Mouse (Mus musculus) heart, postnatal 25 days (tissue): Measurements from ENCODE around the gene Rfxank. TPM values are rescaled to one million over a fixed set of nuclear protein-coding genes. Genes with fewer than 3 reads are reported as not detected.

Source experiments
- DNase-seq: peaks from one replicate; pipeline ENCODE4 v3.0.0; 2022; ENCODE audit warnings: low spot score
- intact Hi-C: fragments of 180-260 bp; cut with DNase I; formaldehyde crosslinking; loops from one replicate; pipeline ENCODE4 v1.15.1; 2025
- total RNA-seq, 2 experiments: library from RNA; stranded (reverse); gene quantifications; 2 replicates each; pipeline ENCODE4 v1.2.3; 2021

Gene Rfxank
- total RNA-seq, 2 experiments from 2014 or later: 20.9 to 21.5 TPM

DNA sequence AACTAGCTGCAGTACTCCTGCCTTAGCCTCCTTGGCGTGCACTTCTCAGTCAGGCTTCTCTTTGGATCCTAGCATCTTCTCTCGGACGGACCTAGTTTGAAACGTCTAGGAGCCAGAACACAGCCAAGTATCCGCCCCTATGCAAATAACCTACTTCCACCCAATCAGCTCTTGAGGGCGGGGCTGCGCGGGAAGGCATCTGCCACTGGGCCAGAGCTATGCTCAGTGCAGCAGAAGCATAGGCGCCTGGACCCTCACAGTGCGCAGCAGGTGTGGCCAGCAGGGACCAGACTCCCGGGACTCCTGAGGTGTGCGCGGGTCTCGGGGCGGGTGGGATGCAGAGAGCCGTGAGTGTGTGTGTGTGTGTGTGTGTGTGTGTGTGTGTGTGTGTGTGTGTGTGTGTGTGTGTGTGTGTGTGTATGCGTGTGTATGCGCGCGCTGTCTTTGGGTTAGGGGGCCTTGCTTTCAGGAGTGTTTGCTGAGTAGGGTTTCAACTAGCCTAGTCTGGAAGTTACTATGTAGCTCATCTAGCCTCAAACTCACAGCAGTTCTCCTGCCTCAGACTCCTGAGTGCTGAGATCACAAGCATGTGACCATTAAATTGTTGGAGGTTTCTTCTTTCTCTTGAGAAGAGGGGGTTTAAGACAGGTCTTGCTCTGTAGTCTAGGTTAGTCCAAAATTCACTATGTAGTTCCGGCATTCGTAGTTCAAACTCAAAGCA is 13.7 kb upstream of the Rfxank start:
- intact Hi-C loops: no loop called here
- DNase-seq: peak; percentile 32

DNA sequence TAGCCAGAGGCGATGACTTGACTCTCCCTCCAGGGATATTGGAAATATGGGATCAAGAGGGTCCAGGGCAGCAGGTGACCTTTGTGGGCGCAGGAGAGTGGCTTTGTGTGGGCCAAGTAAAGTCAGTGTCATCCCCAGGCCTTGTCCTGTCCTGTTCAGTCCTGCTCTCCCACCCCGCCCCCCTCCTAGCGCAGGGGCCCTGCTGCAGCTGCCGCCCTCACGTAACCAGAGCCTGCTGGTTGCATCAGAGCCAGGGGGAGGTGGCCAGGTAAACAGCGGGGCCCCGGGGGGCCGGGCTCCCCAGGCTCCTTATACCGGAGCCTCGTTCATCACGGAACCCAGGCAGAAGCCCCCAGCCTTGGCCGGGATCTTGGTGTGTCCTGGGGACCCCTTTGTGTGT is 11.2 kb upstream of the Rfxank start:
- no peak for DNase-seq
- intact Hi-C loops: no loop called here

DNA sequence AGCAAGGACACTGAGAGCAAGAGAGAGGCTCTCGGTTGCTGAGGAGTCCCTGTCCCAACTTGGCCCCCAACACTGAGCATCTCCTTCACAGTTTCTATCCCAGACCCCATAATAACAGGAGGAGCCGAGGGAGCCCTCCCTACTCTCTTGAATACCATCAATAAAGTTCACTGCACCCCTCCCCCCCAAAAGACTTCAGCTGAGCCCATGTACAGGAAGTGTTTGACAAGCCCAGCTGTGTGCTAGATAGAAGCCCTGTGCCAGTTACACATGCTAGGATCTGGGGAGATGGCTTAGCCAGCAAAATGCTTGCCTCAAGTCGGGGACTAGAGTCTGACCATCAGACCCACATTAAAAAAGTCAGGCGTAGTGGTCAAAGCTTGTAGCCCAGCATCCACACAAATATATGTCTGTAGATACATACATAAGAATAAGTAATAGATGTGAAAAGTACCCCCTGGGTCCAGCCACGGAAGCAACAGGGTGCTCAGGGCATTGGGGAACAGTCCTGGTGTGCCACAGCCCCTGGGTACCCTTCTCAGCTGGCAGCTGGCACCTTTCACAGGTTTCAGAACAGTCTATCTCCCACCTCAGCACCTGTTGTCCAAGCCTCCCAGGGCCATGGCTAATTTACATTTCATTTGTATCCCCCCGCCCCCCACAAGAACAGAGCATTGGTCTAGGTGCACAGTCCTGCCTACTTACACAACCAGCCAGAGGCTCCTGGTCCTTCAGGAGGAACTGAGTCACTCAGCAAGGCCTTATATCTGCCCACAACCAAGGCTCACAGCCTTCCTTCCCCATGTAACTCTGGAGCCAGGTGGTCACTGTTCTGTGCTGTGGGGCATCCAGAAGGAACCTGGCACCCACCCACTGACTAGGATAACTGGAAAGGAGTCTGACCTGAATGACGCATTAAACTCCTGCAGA is 9.0 kb upstream of the Rfxank start:
- intact Hi-C loops: no loop called here
- no peak for DNase-seq

DNA sequence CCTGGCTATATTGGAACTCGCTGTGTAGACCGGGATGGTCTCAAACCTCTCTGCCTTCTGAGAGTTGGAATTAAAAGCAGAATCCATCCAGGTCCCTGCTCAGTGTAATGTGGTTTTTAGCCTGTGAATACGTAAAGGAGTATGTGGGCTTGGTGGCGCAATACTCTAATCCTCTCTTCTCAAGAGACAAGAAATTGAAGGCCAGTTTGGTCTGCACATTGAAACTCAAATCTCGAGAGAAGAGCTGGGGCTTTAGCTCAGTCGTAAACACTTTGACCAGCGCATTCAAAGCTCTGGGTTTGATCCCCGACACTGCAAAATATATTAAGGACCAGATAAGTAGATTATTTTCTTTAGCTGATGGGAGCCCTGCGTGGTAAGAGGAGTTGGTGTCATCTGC is 1.0 kb upstream of the Rfxank start:
- DNase-seq: no peak

DNA sequence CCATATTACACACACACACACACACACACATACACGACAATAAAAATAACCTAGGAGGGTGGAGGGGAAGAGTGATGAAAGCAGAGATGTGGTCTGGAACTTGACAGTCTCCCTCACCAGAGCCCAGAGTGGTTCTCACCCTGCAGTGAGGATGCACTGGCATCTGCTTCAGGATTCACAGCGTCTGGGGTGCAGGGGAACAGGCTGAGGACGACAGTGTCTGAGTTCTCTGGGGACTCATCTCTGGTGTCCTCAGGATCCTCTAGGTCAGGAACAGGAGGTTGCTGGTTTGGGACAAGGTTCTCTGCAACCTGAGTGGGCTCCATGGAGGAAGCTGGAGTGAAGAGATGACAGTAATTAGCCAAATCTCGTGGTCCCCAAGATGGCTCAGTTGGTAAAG is 1.1 kb downstream of the Rfxank start:
- no peak for DNase-seq
- intact Hi-C loops: no loop called here

More for the DNA sequence above, 1.0 kb upstream of the Rfxank start:
- intact Hi-C loops: no loop called here

DNA sequence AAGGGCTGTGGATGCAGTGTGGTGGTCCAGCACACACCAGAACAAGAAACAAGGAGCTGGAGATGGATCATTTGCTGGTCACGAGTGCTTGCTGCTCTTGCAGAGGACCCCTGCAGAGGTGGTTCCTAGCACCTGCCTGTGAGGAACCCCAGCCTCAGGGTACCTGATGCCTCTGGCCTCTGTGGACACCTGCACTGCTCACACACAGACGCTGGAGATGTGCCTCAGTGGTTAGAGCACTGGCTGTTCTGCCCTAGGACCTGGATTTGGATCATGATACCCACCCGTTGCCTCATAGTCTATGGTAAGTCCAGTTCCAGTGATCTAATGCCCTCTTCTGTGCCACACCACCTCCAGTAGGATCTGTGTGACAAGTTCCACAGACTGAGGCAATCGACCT is 2.4 kb downstream of the Rfxank start:
- DNase-seq: no peak
- intact Hi-C loops: no loop called here

DNA sequence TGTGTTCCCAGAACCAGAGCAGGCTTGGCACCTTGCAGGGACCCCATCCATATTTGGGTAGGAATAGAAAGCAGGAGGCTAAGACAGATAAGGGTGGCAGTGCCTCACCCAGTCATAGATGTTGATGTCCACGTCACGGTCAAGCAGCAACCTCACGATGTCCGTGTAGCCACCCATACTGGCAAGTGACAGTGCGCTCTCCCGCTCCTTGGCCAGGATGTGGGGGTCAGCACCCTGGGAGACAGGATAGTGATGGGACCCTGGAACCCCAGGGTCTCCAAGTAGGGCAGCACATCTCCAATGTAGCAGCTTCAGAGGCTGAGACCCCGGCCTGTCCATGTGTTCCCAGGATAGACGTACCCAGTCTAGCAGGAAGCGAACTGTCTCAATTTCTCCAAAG is 4.0 kb downstream of the Rfxank start:
- intact Hi-C loops: loop anchor here (5.0 kb wide), 2 partner anchors 93 to 233 kb away; partner anchors contain the start of genes Mau2, Ndufa13, Sugp1 and Tssk6
- DNase-seq: no peak

DNA sequence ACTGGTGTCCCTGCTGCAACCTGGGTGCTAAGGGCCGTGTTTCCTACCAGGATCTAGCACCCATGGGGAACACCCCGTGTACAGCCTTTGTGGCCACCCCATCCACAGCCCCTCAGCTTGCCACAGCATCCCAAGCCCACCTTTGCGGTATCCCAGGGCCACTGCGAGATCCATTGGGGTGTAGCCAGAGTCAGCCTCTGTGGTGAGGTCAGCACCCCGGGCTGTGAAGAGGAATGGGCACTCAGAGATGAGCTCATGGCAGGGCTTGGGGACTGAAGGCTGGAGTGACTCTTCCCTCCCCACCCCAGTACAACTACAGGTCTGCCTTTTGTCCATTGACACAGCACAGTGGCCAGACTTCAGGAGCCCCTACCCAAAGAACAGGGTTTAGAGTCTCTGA is 4.9 kb downstream of the Rfxank start:
- DNase-seq: no peak
- intact Hi-C loops: loop anchor here (5.0 kb wide), 2 partner anchors 92 to 232 kb away; partner anchors contain the start of genes Mau2, Ndufa13, Sugp1 and Tssk6

DNA sequence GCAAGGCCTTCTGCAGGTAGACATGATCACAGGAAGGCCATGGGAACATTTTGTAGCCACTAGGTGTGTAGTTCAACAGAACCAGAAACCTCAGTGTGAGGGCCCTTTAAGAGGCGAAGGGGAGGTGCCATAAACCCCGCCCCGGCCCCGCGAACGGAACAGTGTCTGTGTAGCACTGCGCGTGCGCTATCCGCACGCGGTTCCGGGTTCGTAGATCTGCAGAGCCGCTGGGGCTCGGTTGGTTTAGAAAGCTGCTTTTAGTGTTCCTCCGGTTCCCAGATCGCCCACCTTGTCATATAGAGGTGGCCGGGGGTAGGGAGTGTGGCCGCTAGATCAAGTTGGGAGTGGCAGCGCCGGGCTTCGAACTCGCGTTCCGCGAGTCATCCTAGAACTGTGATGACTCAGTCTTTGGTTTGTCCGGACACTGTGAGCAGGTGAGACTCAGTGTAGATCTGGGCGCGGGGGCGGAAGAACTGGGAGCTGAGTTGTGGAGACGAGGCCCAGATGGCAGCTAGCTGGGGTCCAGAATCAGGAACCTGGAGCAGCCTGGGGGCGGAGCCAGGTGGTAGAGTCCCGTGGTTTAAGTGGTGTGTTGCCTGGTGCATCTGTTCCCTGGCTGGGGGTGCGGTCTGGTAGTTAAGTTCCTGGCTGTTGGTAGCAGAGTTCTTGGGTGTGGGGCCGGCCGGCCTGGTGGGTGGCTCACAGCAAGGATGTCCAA is 7.6 kb downstream of the Rfxank start, which contains the start of gene Nr2c2ap:
Gene Nr2c2ap, plus strand, starts transcription at position 168 of the 718 bp plus-strand sequence.
- intact Hi-C loops: loop anchor here (5.0 kb wide), 2 partner anchors 89 to 229 kb away; partner anchors contain the start of genes Mau2, Ndufa13, Sugp1 and Tssk6
- DNase-seq: peak; percentile 57

DNA sequence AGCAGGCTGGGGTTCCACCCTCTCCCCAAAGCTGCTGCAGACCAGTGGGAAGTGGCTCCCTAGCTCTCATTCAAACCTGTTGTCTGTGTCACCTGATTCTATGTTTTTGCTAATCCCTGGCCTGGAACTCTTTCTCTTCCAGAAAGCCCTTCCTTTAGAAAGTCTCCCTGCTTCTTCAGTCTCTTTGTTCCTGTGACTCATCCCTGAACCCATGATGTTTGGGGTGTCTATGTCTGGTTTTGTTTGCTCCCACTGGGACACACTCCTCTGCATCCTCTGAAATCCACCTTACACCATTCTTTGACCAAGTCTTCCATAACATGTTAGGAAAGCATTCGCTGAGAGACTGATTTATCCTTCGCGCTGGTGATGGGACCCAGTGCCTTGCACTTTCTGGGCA is 8.9 kb downstream of the Rfxank start:
- intact Hi-C loops: loop anchor here (5.0 kb wide), 2 partner anchors 88 to 228 kb away; partner anchors contain the start of genes Mau2, Ndufa13, Sugp1 and Tssk6
- no peak for DNase-seq

DNA sequence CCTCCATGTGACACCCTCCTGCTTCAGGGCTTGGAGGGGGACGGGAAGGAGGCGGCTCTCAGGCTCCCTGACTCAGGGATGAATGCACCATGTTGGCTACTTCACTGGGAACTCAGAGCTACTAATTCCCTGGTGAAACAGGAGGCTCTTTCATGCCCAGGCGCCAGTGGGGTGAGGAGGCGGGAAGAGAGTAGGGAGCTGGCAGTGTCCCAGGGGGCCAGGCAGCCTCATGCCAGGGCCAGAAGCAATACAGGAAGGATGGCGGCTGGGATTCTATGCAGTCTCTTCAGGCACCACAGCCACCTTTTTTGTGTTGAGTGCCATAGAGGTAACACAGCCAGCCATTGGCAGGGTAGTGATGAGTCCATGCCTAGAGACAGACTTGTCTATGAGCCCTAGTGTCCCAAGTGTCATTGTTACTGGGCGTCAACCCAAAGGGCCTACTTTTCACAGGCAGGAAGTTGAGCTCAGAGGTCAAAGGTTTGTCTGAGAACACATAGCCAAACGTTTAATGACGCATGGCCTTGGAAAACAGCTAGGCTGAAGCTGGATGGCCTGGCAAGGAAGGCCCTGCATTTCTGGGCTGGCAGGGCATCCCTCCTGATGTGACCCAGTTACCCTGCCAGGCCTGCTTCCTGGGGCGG is 9.5 kb downstream of the Rfxank start:
- intact Hi-C loops: no loop called here
- peak; percentile 21 for DNase-seq

DNA sequence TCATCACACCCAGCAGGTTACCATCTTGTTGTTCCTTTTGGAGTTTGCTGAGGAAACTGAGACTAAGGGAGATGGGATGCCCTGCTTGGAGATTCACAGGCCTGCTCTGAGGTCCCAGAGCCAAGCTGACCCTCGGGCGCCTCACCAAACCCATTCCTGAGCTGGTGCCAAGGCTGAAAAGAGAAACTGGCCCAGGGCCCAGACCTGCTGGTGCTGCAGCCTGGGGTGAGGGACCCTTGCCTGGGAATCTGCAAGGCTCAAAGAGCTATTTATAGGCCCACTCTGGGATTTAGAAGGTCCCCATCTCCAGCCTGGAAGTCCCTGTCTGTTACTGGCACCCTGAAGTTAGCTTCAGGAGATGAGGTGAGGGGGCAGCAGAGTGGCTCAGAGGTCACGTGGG is 10.5 kb downstream of the Rfxank start:
- intact Hi-C loops: no loop called here
- DNase-seq: peak; percentile 42

DNA sequence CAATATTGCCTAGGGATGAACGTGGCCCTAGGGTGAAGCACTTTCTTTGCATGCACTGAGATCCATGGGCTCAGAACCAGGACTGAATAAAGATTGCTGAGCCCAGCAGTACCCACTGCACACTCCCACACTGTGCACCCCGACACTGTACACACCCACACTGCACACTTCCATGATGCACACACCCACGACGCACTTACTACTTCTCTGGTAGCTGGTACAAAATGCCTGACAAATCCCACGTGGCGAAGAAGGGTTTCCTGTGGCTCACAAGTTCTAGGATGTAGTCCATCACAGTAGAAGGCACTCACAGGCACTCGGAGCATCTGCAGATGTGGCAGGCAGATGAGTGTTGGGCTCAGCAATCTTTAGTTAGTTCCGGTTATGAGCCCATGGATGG is 14.0 kb downstream of the Rfxank start:
- intact Hi-C loops: loop anchor here (5.0 kb wide), 2 partner anchors 42 to 208 kb away; no protein-coding TSS in a partner anchor
- DNase-seq: no peak

DNA sequence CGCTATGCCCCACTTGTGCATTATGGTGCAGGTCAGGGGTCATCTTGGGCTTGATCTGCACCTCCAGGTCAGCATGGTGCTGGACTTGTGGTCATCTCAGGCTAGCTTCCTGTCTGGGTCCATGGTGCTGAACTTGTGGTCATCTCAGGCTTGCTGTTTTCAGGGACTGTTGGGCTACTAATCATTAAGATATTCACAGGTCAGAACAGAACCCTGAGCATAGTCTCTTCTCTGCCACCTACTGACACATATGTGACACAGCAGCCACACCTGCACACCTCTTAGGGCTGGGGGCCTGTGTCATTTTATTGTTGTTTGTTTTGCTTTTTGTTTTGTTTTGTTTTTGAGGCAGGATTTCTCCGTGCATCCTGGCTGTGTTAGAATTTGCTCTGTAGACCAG is 16.1 kb downstream of the Rfxank start:
- intact Hi-C loops: loop anchor here (5.0 kb wide), 2 partner anchors 44 to 206 kb away; no protein-coding TSS in a partner anchor
- DNase-seq: no peak

DNA sequence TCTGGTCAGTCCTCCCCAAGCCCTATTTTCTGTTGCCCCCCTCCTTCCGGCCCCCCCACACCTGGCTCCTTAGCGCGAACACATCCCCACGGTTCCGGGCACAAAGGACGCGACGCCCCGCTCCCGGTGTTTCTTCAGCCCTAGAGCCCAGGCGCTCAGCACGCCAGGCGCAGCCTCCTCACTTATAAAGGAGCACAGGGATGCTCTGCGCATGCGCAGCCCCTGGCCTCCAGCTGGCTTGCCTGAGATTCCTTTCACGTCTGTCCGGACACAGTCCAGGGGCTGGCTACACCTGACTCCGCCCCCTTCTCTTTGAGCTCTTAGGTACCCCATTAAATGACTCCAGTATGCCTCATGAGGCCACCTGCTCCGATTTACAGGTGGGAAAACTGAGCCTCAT is 18.3 kb downstream of the Rfxank start, which contains the start of gene Ncan:
Gene Ncan, minus strand, starts transcription at position 207 of the 400 bp plus-strand sequence.
- DNase-seq: no peak
- intact Hi-C loops: loop anchor here (5.0 kb wide), 2 partner anchors 47 to 203 kb away; no protein-coding TSS in a partner anchor

DNA sequence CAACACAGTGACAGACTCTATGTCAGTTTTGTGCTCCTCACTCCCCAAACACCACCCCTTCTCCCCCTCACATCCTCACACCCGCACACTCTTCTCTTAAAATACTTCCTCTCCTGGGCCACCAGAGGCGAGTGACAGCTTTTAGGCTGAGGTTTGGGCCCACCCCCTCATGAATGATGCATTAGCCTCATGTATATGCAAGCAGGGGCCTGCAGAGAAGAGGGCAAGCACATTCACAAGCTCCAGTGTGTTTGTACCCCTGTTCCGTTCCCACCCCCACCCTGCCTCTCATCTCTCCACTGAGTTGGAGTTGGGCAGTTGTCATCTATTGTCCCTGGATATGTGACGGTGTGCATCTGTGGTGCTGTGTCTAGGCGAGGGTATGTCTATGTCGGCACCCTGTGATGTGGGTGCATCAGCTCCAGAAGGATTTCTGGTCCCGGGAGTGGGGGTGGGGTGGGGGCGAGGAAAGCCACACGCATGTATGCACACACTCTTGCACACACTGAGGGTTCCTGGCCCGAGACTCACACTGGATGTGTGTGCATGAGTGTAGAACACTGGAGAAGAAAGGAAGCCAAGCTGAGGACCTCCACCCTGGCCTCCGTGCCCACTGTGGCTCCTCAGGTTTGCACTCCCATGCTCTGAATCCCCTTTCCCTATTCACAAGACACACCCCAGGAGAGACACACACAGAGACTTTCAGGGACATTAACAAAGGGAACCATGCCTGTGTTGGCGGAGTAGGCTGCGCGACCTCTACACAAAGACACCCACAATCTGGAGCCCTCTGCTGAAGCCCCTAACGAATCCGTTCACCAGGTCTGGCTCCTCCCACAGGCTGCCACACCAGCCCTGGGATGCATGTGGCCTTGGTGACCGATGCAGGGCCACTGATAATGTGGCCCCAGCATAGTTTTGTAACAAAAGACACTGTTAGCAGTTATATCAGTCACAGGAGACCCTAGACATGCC is 19.9 kb downstream of the Rfxank start:
- no peak for DNase-seq
- intact Hi-C loops: no loop called here

DNA sequence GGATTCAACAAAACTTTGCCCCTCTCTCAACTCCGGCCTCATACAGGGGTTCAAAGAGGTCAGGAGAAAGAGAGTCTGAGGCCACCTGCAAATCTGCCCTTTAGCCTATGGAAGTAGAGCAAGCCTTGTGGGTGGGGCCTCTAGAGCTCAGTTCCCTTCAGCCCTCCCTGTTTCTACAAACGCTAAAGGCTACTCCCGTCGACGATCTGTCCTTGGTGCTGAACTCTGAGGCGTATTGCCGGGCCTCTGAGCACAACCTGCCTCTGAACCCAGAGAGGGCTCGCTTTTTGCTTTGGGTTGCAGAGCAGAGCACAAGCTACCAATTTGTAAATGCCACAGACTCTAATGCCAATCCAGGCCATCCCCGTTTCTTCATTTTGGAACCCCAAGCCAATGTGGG is 21.3 kb downstream of the Rfxank start:
- intact Hi-C loops: no loop called here
- DNase-seq: no peak

DNA sequence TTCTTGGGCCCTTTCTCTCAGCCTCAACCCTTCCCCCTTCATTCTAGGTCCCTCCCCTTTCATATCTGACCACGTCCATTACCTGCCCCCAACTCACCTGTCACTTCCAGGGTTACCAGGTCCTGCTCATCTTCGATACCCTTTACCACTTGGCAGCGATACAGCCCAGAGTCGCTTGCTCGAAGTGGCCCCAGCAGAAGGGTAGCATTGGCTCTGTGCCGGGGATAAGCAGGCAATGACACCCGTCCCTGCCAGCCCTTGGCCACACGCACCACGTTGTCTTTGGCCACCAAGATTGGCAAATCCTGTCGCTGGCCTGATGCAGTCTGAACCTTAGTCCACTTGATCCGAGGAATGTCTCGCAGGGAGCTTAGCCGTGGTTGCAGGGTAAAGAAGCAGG is 24.1 kb downstream of the Rfxank start:
- no peak for DNase-seq

More for the DNA sequence above, 24.1 kb downstream of the Rfxank start:
- intact Hi-C loops: no loop called here
